Mouse (Mus musculus) left cerebral cortex, postnatal 25 days (tissue): ENCODE measurements around the gene Flrt2. TPM values are rescaled to one million over a fixed set of nuclear protein-coding genes. Genes with fewer than 3 reads are reported as not detected.
"Not testable (repeated sequence)": the region's sequence is repeated elsewhere in the genome, so short reads cannot be mapped to it uniquely, and the experiment has no call there.

Experiments used
- DNase-seq, 2 experiments: peaks; one replicate each; pipeline ENCODE4 v3.0.0; 2022; ENCODE audit warnings: low spot score in 2 of 2, mixed read lengths in 1 of 2
- intact Hi-C: fragments of 180-260 bp; cut with DNase I; formaldehyde crosslinking; loops from one replicate; pipeline ENCODE4 v1.15.1; 2025
- total RNA-seq, 2 experiments: library from RNA; stranded (reverse); gene quantifications; 2 replicates each; pipeline ENCODE4 v1.2.3; 2021

The Flrt2 gene
- 10 to 100 TPM; 67.2 to 78.8 TPM for total RNA-seq

- DNase-seq = peak; percentile 54 to 86
- intact Hi-C loops = loop anchor here (2.0 to 5.0 kb wide), 6 partner anchors 205 to 1527 kb away; no protein-coding TSS in a partner anchor
Observed at GRCm38 (mm10) chr12:95691961-95692767, at the start of gene Flrt2. Gene Flrt2 (plus strand): TSS chr12:95692226.

- peak; percentile 10 to 73 for DNase-seq
- intact Hi-C loops = no loop called here
Observed at GRCm38 (mm10) chr12:95642226-95642625, 49.8 kb upstream of the Flrt2 start.

GRCm38 (mm10) chr12:95647179-95647578, 44.8 kb upstream of the Flrt2 start:
- intact Hi-C loops, DNase-seq: not testable (repeated sequence)

GRCm38 (mm10) chr12:95652172-95653156, 39.6 kb upstream of the Flrt2 start:
- intact Hi-C loops = loop anchor here (10.0 kb wide), 1 partner anchor 268 kb away; no protein-coding TSS in a partner anchor
- DNase-seq = no peak

GRCm38 (mm10) chr12:95656594-95656993, 35.4 kb upstream of the Flrt2 start:
- peak in 1 of 2 experiments; percentile 24 for DNase-seq
- intact Hi-C loops = loop anchor here (10.0 kb wide), 1 partner anchor 272 kb away; no protein-coding TSS in a partner anchor

- intact Hi-C loops = no loop called here
- no peak for DNase-seq
Observed at GRCm38 (mm10) chr12:95667296-95667695, 24.7 kb upstream of the Flrt2 start.

GRCm38 (mm10) chr12:95675711-95676110, 16.3 kb upstream of the Flrt2 start:
- DNase-seq = peak in 1 of 2 experiments; percentile 59
- intact Hi-C loops = no loop called here

GRCm38 (mm10) chr12:95690819-95691218, 1.2 kb upstream of the Flrt2 start:
- DNase-seq = peak; percentile 53 to 86
- intact Hi-C loops = loop anchor here (5.0 kb wide), 5 partner anchors 204 to 939 kb away; no protein-coding TSS in a partner anchor

GRCm38 (mm10) chr12:95692948-95693650, 1.1 kb downstream of the Flrt2 start:
- DNase-seq = peak; percentile 20 to 33

GRCm38 (mm10) chr12:95693651-95694471, 1.8 kb downstream of the Flrt2 start:
- intact Hi-C loops = loop anchor here (2.0 to 5.0 kb wide), 7 partner anchors 207 to 1525 kb away; no protein-coding TSS in a partner anchor
- DNase-seq = peak; percentile 50 to 68

More at GRCm38 (mm10) chr12:95692948-95693650, 1.1 kb downstream of the Flrt2 start:
- intact Hi-C loops = loop anchor here (2.0 to 5.0 kb wide), 6 partner anchors 206 to 1526 kb away; no protein-coding TSS in a partner anchor

GRCm38 (mm10) chr12:95694507-95694906, 2.5 kb downstream of the Flrt2 start:
- intact Hi-C loops = loop anchor here (2.0 to 5.0 kb wide), 6 partner anchors 207 to 942 kb away; no protein-coding TSS in a partner anchor
- peak in 1 of 2 experiments; percentile 28 for DNase-seq

- DNase-seq = peak; percentile 78 to 91
- intact Hi-C loops = loop anchor here (2.0 to 5.0 kb wide), 7 partner anchors 42 to 943 kb away; no protein-coding TSS in a partner anchor
Observed at GRCm38 (mm10) chr12:95694991-95695833, 3.2 kb downstream of the Flrt2 start.

- intact Hi-C loops = loop anchor here (2.0 to 5.0 kb wide), 2 partner anchors 41 to 381 kb away; no protein-coding TSS in a partner anchor
- peak in 1 of 2 experiments; percentile 66 for DNase-seq
Observed at GRCm38 (mm10) chr12:95695834-95696521, 4.0 kb downstream of the Flrt2 start.

- intact Hi-C loops = loop anchor here (5.0 kb wide), 1 partner anchor 41 kb away; no protein-coding TSS in a partner anchor
- no peak for DNase-seq
Observed at GRCm38 (mm10) chr12:95696522-95697025, 4.5 kb downstream of the Flrt2 start.

GRCm38 (mm10) chr12:95698556-95698955, 6.5 kb downstream of the Flrt2 start:
- DNase-seq = peak in 1 of 2 experiments; percentile 26
- intact Hi-C loops = loop anchor here (5.0 kb wide), 1 partner anchor 39 kb away; no protein-coding TSS in a partner anchor

- no peak for DNase-seq
- intact Hi-C loops = no loop called here
Observed at GRCm38 (mm10) chr12:95700746-95701145, 8.7 kb downstream of the Flrt2 start.
